Mouse (Mus musculus): ENCODE measurements around the gene Ring1.
"Not testable (repeated sequence)": the region's sequence is repeated elsewhere in the genome, so short reads cannot be mapped to it uniquely, and the experiment has no call there.

Gene Ring1

DNA sequence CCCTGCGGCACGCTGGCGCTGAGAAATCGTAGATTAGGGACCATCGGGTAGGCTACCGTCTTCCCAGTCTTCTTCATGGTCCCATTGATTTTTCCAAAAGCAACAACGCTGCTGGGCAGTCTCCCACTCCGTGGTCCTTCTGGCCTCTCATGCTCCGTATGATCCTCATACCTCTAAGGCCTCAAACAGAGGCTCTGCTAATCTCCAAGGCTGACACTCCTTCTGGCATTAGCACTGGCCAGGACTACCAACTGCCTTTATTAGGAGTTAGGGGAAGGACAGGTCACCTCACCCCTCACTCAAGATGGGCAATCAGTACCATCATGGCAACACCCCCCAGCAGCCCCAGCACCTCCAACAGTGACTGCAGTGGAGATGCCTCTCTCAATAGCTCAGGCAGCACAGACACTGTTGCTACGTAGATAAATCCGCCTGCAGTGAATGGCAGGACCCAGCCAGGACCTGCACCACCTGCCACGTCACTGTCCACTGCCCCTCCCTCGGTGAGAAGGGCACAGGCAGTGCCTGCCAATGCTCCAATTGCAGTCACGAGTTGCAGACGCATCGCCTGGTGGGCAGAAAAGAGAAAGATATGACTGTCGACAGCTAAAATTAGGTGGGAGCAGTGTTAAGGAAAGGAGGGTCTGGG is 4.1 kb upstream of the Ring1 start:
- no peak for DNase-seq

- peak; percentile 90 for DNase-seq
Measured at GRCm38 (mm10) chr17:34027656-34028223, 3.3 kb upstream of the Ring1 start, which contains the start of gene H2-Ke6. Gene H2-Ke6 (minus strand): TSS chr17:34028060.

DNA sequence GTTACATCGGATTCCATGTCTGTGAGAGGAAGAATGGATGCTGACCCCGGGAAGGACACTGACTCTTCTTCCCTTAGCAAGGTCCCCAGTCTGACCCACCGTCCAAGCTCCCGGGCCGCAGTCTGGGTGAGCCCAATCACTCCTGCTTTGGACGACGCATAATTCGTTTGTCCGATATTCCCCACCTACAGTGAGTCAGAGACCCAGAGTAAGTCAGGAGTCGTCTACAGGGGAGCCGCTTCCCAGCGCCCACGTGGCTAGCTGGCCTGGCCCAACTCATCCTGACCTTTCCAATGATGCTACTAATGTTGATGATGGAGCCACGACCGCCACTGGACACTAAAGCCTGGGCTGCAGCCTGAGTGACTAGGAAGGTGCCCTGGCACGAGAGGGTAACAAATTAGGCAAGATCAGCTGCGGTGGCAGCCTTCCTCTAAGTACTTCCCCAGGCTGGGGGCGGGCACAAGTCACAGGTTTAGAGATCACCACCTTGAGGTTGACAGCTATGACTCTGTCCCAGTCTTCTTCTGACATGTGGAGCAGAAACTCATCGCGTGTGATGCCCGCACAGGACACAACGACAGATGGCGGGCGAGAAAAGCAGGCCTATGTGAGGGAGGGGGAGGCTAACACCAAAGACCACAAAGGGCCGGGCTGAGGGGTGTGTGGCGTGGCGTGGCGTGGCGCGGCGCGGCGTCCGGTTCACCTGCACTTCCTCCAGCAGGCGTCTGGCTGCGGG is 2.6 kb upstream of the Ring1 start:
- no peak for DNase-seq

DNA sequence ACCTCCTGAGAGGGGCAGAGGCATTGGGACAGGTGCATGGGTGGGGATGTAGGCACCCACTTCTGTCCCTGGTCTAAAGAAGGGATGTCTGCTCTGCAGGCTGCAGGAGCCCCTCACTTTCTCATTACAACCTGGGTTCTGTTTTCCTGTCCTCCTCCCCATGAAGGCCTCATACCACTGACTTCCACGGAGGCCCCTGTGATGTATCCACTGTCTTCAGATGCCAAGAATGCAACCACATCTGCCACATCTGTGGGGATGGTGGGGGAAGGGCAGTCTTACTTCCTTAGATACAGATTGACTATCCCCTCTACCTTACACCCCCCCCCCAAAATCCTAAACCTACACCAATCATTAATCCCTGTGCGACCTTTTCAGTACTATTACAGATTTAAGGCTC is 1.7 kb upstream of the Ring1 start:
- no peak for DNase-seq

- no peak for DNase-seq
Measured at GRCm38 (mm10) chr17:34025756-34026151, 1.3 kb upstream of the Ring1 start.

DNA sequence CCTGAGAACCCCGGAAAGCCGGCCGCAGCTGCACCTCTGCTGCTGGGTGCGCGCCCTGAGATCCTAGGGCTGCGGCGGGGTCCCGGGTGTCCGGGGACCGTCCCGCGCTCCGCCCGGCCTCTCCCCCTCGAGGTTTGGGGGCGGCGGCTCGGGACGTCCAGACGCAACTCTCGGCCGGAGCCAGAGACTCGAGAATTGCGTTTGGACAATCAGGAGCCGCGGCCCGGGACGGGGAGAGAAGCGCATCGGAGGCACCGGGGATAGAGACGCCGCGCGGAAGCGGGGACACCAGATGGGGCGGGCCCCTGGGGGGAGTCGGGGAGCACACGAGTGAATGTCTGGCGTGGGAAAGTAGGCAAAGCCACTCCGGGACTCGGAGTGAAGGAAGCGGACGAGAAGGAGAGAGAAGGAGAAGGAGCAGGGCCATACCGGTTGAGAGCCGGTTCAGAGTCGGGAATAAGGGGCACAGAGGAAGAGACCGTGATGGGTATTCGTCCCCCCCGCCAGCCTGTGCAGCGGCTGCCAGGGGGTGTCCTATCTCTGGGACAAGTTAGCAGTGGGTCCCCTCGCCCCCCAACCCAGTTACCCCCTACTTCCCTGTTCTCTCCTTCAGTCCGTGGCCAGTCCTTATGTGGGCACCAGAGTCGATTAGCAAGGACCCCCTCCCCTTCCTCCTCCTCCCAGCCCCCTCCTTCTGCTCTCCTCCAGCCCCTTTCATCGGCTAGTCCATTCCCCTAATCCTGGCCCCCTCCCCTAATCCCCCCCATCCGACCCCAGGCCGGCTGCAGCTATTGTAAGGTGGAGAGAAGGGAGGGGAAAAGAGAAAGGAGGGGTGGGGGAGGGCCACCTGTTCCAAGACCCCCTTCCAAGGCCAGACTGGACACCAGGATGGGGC is 628 bp upstream of the Ring1 start:
- DNase-seq: no peak

DNA sequence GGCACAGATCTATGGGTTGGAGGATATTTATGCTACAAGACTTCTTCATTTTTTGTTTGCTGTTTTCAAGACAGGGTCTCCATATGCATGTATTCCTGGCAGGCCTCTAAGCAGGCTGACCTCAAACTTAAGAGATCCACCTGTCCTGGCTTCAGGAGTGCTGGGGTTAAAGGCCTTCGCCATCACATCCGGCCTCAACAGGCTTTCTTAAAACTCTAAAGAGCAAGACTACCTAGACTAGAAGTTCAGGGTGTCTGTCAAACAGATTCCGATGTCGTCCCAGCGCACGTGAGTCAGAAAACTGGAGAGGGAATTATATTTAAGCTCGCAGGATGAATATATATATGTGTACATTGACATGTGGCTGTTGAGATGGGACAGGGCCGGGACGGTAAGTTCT is 802 bp downstream of the Ring1 start:
- no peak for DNase-seq

DNA sequence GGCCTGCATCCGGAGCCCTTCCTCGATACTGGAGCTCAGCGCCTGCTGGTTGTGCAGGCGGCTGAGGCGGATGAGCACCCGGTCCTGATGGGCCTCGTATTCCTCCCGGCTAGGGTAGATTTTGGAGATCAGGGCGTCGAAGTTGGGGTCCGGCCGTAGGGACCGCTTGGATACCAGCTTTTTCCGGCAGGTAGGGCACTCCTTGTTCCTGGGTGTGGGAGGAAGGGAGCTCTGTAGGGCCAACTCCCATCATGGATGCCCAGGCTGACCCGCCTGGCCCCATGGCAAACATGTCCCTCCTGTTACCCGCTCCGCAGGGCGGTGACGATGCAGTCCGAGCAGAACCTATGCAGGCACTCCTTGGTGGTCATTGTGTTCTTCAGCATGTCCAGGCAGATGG is 1.5 kb downstream of the Ring1 start:
- no peak for DNase-seq

- no peak for DNase-seq
Measured at GRCm38 (mm10) chr17:34022414-34022783, 2.1 kb downstream of the Ring1 start.

DNA sequence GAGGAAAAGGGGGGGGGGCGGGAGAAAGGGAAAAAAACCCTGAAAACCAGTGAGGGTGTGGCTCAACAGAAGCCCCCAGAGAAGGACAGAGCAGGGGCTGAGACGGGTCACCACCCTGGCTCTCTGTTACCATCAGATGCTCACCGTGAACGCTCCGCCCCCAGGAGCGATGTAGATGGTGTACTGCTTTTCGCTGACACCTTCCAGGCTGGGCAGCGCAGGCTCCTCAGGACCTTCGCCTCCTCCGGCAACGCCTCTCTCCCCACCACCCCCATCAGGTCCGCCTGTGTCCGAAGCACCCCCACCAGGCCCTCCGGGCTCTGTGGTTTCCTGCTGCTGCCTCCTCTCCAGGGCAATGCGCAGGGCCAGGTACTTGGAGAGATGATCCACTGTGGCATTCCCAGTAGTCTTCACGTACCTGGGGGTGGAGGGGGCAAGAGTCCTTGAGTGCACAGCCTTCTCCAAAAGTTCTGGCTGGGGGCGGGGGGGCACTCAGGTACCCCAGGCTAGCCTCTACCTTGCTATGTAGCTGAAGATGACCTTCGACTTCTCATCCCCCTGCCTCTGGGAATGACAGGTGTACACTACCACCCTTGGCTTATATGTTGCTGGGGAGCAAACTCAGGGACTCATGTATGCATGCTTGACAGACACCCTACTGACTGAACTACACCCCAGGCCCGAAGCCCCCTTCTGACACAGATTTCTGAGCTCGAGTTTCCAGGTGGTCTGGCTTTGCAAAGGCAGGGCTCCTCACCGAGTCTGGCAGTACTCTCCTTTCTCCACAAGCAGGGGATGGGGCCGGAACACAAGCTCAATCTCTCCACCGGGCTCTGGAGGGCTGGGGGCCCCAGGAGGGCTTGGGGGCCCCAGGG is 2.7 kb downstream of the Ring1 start:
- no peak for DNase-seq

- no peak for DNase-seq
Measured at GRCm38 (mm10) chr17:34013436-34013835, 11.0 kb downstream of the Ring1 start.

DNA sequence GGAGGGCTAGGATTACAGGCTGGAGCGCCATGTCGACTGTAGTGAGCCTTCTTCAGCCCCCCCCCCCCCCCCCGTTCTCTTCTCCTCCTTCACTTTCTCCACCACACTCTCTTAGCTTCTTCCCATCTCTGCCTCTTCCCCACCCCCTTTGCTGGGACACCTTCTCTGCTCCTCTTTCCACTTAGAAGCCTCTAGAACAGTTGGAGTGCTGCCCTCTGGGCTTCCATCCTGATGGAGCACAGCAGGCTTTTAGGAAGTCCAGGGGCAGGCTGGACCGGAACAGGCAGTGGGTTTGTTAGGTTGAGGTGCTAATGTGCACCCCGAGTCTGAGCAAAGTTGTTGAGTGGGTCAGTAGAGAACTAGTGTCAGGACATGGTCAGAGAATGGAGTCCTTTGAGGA is 14.3 kb downstream of the Ring1 start:
- no peak for DNase-seq

- no peak for DNase-seq
Measured at GRCm38 (mm10) chr17:34006570-34006969, 17.9 kb downstream of the Ring1 start.

DNA sequence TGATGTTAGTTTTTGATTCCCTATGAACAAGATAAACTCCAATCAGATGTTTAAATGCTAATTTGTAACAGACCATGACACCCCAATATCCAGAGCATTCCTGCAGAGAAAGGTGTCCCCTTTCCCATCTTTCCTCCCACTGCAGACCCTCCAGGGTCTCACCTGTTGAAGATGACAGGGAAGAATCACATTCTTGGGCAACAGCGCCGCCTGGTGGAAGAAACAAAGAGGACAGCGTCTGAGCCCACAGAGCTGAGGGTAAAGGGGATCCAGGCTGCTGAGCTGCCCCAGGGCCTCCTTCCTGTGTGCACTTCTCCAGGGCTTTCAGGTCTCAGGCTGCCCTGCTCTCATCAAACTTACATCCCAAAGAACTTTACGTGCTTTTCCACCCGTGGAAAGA is 21.1 kb downstream of the Ring1 start:
- no peak for DNase-seq

- not testable (repeated sequence) for DNase-seq
Measured at GRCm38 (mm10) chr17:34000796-34001195, 23.7 kb downstream of the Ring1 start.

DNA sequence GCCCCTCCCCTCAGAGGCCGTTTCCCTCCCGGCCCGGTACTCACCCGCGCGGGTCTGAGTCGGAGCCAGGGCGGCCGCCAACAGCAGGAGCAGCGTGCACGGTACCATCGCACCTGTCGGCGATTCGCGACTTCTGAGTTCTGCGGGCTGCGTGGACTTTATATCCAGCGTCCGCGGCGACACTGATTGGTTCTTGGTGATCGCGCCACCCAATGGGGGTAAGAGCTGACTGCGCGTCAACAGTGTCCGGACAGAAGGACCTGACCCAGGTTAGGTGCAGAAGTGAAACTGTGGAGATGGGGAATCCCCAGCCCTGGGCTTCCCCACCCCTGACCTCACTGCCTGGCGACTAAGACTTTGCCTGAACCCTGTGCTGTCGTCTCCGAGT is 24.3 kb downstream of the Ring1 start, which contains the start of gene H2-K1:
H2-K1 (minus strand) TSS at position 198 of the 388 bp plus-strand sequence.
- peak; percentile 68 for DNase-seq

DNA sequence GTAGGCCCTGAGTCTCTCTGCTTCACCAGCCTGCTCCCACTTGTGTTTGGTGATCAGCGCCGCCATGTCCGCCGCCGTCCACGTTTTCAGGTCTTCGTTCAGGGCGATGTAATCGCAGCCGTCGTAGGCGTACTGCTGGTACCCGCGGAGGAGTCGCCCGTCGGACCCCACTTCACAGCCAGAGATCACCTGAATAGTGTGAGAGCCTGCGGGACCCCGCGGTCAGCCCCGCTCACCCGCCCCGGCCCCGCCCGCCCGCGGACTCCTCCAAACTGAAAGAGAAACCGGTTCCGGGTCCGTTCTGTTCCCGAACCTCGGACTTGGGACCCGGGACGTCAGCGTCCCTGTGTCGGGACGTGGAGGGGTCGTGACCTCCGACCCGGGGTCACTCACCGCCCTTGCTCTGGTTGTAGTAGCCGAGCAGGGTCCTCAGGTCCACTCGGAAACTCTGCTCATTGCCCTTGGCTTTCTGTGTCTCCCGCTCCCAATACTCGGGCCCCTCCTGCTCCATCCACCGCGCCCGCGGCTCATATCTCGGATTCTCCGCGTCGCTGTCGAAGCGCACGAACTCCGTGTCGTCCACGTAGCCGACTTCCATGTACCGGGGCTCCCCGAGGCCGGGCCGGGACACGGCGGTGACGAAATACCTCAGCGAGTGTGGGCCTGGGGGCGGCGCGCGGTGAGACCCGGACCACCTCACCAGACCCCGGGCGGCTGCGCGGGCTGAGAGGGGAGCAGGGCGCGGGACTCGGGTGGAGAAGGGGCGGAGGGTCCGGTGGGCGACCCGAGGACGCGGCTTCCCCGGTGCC is 24.9 kb downstream of the Ring1 start:
- no peak for DNase-seq

- not testable (repeated sequence) for DNase-seq
Measured at GRCm38 (mm10) chr17:33998697-33999096, 25.8 kb downstream of the Ring1 start.

- DNase-seq: not testable (repeated sequence)
Measured at GRCm38 (mm10) chr17:33997025-33997424, 27.5 kb downstream of the Ring1 start.

DNA sequence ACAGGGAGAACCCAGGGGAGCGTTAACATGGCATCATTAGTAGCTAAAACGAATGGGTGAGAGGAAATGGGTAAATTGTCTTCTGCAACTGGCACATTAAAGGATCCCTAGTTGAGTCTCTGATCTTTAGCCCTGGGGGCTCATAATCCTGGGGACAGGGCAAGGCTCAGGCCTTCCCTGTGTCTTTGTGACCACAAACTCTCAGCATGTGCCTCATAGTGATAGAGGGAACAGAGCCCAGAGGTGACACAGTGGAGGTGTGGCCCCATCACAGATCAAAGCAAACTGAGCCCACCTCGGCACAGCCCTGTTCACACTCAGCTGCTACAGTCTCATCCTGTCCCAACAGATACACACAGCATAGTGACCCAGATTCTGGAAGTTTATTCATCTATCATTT is 28.8 kb downstream of the Ring1 start:
- DNase-seq: no peak

- DNase-seq: no peak
Measured at GRCm38 (mm10) chr17:33994959-33995358, 29.5 kb downstream of the Ring1 start.

Data from right cerebral cortex, postnatal 25 days (tissue).